Mouse (Mus musculus): ENCODE data around the gene 1810037I17Rik.

DNA sequence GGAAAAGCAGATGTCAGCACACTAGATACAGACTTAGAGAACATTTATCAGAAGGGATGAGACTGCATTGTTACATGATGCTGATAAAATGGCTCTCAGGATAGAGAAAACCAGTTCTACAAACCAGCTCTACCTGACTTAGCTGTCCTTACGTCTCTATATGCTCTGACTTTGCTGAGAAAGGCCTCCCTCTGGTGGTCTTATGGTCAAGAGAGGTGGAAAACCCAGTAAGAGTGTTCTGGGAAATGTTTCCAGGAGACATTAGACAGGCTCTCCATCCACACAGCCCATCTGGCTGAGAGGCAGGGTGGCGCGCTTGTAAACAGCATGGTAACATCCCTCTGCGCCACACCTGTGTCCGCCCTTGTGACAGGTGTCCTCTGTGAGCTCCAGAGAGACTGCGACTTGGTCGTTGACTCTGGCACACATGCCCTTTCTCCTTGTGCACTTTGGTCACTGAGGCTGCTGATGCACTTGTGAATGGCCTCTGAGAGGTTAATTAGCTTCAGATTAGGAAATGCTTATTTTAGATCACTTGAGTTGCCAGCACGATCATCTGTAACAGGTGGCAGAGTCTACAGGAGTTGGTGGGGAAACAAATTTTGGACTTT is 45.2 kb upstream of the 1810037I17Rik start:
- no peak for TF ChIP-seq CTCF (IDR thresholded peaks at IDR 0.05; ENCODE audit: borderline replicate concordance, insufficient read depth, low read depth, low read length)
- no peak for TF ChIP-seq POLR2A (IDR thresholded peaks at IDR 0.05; ENCODE audit: borderline replicate concordance, insufficient read depth, low read length)

Data from cerebellum, adult 2 months (tissue).